Mouse (Mus musculus) adrenal gland, postnatal 25 days (tissue): ENCODE results near the gene Hist1h2bf. TPM values are rescaled to one million over a fixed set of nuclear protein-coding genes. Genes with fewer than 3 reads are reported as not detected.
"Not testable (repeated sequence)": the region's sequence is repeated elsewhere in the genome, so short reads cannot be mapped to it uniquely, and the experiment has no call there.

ENCODE experiments used
- DNase-seq: peaks from one replicate; pipeline ENCODE4 v3.0.0; 2021; ENCODE audit warnings: mixed read lengths
- total RNA-seq: library from RNA; stranded (reverse); gene quantifications from 2 replicates; pipeline ENCODE4 v1.2.3, GENCODE M21; 2021

The Hist1h2bf gene
- total RNA-seq, 1 experiment from 2014 or later = 62.9 TPM

DNA sequence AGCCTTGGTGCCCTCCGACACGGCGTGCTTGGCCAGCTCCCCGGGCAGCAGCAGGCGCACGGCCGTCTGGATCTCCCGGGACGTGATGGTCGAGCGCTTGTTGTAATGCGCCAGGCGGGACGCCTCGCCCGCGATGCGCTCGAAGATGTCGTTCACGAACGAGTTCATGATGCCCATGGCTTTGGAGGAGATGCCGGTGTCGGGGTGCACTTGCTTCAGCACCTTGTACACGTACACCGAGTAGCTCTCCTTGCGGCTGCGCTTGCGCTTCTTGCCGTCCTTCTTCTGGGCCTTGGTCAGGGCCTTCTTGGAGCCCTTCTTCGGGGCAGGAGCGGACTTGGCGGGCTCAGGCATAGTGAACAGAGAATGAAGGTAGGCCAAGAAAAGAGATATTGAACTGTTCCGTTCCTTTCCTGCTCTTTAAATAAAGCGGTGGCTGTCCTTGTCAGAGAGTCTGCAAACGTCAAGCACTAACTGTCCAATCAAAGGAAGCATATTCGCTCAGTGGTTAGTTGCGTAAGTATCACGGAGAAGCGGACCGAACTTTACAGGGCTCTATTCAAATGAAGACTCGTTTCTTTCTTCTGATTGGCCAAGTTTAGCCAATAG is 30.9 kb downstream of the Hist1h2bf start, which contains the start of gene Hist1h2bh:
Hist1h2bh (minus strand) TSS at position 394 of the 609 bp plus-strand sequence.
- peak; percentile 22 for DNase-seq

DNA sequence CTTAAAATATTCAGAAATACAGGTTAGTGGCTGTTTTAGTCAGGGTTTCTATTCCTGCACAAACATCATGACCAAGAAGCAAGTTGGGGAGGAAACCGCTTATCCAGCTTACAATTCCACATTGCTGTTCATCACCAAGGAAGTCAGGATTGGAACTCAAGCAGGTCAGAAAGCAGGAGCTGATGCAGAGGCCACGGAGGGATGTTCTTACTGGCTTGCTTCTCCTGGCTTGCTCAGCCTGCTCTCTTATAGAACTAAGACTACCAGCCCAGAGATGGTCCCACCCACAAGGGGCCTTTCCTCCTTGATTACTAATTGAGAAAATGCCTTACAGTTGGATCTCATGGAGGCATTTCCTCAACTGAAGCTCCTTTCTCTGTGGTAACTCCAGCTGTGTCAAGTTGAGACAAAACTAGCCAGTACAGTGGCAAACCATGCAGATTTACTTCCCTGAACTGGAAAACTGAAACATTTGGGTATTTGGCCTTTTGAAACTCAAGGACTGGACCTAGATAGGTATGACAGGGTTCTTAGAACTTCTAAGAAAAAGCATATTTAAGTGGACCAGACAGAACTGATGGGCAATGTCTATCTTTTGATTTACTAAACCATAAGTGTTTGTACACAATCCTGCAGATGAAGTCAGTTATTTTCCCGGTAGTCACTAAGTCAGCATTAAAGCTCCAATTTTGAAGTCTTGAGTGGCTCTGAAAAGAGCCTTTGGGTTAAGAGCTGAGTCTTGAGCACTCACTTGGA is 31.6 kb downstream of the Hist1h2bf start:
- DNase-seq = not testable (repeated sequence)

DNA sequence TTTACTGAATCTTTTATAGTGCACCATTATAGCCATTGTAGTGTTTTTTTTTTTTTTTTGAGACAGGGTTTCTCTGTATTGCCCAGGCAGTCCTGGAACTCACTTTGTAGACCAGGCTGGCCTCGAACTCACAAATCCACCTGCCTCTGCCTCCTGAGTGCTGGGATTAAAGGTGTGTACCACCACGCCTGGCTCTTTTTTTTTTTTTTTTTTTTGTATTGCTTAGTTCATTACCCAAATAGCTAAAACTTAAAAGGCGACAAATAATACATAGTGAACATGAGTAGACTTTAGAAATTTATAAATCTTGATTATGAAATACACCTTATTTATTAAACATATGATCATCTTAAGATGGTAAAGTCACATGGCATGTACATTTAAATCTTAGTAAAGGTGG is 32.5 kb downstream of the Hist1h2bf start:
- DNase-seq = no peak

DNA sequence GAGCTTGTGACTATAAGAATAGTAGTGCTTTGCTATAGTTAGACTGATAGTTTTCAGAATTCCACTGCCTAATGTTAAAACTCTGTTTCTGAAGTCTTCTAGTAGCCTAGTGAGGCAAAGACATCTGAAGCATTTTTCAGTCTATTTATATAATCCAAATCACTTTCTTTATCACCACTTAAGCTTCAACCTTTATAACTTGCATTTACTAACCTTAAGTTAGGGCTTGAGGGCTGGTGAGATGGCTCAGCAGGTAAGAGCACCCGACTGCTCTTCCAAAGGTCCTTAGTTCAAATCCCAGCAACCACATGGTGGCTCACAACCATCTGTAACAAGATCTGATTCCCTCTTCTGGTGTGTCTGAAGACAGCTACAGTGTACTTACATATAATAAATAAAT is 34.2 kb downstream of the Hist1h2bf start:
- DNase-seq = not testable (repeated sequence)

DNA sequence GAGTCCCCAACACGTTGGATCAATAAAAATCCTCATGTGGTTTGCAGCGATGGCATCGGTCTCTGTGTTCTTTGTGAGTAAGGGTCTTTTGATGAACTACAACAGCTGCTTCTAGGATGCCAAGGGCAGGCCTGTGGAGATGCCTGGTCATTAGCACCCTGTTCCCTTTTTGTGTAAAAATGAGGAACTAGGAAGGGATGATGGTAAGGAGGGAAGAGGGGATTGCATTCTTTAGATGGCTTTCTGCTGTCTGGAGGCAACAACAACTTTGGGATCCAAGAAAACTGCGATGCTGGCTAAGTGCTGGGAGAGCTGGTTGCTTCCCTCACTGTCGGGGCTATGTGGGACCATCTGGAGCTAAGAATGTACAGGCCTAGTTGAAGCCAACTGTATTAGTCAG is 35.7 kb downstream of the Hist1h2bf start:
- DNase-seq = no peak

DNA sequence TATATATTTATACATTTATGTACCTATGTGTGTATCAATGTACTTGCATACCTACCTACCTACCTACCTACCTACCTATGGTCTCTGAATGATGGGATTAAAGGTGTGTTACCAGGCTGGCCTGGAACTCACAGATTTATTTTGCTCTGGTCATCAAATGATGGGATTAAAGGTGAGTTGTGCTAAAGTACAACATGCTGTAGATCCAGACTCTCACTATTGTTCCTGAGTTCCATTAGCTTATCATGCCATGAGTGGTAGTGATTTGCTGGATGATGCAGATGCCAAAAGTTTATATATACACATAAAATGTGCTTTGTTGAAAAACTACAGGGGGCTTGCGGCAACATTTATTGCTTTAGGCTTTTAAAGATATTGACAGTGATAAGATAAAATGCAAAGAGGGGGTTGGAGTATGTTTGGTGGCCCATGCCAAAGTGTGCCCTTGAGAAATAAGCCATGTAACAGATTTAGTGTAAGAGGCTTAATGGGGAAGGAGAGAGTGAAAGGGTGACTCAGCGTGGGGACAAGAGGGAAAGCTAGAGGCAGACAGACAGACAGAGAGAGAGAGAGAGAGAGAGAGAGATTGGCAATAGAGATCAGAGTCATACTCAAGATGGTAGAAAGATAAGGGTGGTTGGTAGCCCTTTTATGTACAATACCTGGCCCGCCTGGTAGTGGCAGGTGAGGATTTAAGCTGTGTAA is 36.8 kb downstream of the Hist1h2bf start:
- DNase-seq = no peak

DNA sequence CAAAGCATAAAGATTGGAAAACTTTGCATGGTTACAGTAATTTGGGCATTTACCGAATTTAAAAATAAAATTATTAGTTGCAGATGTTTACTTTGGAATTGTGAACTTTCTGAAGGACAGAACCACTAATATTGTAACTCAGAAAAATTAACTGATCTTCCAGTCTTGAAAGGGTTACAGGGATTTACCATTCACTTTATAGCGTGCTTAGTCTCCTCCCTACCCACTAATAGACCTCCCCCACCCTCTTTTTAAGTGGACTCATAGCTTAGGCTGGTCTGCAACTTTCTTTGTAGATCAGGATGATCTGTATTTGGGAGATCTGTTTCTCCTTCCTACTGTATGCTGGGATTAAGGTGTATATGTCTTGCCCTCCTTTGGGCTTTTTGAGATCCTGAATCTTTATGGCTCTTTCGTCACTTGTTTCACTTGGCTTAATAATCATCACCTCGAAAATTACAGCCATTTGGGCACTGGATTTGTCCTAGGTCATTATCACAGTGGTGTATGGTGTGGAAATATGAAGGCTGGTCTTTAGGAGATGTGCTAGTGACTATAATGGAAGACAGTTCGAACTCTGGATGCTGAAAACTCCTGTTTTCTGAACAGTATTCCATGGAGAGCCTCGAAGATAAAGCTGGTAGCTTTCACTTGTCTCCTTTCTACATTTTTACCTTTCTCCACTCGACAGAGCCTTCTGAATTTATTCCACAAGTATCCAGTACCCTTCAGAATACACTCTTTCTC is 37.7 kb downstream of the Hist1h2bf start:
- no peak for DNase-seq

DNA sequence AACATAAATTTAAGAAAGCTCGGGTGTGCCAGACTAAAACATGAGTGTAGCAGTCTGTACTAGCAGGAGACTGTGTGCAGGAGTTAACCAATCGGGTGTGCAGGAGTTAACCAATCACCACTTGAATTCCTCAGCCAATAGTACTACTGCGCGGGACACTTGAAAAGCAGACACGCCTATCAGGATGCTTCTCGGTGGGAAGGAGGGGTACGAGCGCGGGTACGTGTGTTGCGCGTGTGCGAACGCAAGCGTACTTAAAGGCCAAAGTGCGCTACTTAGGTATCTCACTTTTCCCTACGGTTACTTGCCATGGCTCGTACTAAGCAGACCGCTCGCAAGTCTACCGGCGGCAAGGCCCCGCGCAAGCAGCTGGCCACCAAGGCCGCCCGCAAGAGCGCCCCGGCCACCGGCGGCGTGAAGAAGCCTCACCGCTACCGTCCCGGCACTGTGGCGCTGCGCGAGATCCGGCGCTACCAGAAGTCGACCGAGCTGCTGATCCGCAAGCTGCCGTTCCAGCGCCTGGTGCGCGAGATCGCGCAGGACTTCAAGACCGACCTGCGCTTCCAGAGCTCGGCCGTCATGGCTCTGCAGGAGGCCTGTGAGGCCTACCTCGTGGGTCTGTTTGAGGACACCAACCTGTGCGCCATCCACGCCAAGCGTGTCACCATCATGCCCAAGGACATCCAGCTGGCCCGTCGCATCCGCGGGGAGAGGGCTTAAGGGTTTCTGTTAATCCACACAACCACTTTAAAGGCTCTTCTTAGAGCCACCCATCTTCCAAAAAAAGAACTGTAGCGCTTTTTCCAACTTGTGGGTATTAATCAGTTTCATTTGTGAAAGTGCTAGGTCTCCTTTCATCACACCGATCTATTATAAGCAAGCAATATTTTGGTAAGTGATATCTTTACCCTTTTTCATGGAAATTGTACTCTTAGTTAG is 38.6 kb downstream of the Hist1h2bf start, which contains the start of gene Hist1h3g:
Hist1h3g (plus strand) TSS at position 286 of the 939 bp plus-strand sequence.
- peak; percentile 78 for DNase-seq

DNA sequence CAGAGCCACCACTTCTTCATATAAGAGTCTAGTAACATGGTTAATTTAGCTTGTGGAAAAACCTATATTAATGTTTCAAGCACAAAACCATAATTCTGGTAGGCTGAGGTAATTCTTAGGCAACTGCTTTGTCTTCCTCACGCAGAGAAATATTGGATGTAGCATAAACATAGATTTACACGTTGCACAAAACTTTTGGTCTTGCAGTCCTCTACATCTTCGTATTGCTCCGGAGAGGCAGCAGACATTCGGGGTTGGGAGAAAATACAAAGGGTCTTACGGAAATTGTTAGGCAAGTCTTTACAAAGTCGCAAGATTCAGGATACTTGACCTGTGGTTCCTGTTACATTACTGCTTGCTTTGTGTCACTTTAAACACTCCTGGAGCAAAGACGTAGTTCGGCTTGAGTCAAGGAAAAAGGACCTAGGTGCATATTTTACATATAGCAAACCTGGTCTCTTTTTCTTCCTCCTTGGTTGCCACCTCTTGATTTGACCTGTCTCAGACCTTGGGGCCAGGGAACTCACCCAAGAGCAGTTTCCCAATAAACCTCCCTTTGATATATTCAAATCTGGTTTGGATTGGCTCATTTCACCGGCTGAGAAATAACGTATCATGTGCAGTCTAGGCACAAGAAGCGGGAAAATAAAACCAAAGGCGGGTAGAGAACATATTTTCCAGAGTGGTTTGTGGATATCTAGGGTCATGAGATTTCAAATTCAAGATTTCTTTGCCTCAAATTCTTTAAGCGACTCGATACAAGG is 39.4 kb downstream of the Hist1h2bf start:
- DNase-seq = no peak

DNA sequence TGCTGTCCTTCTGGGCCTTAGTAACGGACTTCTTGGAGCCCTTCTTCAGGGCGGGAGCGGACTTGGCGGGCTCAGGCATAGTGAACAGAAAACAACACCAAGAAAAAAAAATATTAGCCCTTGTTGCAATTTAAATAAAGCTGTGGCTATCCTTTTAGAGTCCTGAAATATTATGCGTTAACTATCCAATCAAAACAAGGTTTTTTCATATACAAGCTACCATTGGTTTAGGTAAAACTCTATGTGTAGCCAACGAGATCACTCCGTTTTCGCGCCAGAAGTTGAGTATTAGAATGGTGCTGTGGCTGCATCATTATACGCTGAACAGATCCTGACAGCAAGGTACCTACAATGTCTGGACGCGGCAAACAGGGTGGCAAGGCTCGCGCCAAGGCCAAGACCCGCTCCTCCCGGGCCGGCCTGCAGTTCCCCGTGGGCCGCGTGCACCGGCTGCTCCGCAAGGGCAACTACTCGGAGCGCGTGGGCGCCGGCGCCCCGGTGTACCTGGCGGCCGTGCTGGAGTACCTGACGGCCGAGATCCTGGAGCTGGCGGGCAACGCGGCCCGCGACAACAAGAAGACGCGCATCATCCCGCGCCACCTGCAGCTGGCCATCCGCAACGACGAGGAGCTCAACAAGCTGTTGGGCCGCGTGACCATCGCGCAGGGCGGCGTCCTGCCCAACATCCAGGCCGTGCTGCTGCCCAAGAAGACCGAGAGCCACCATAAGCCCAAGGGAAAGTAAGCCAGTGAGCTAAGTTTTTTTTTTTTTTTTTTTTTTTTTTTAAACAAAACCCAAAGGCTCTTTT is 40.2 kb downstream of the Hist1h2bf start, which contains the start of gene Hist1h2af:
Hist1h2af (plus strand) TSS at position 347 of the 808 bp plus-strand sequence.
- peak; percentile 41 for DNase-seq

DNA sequence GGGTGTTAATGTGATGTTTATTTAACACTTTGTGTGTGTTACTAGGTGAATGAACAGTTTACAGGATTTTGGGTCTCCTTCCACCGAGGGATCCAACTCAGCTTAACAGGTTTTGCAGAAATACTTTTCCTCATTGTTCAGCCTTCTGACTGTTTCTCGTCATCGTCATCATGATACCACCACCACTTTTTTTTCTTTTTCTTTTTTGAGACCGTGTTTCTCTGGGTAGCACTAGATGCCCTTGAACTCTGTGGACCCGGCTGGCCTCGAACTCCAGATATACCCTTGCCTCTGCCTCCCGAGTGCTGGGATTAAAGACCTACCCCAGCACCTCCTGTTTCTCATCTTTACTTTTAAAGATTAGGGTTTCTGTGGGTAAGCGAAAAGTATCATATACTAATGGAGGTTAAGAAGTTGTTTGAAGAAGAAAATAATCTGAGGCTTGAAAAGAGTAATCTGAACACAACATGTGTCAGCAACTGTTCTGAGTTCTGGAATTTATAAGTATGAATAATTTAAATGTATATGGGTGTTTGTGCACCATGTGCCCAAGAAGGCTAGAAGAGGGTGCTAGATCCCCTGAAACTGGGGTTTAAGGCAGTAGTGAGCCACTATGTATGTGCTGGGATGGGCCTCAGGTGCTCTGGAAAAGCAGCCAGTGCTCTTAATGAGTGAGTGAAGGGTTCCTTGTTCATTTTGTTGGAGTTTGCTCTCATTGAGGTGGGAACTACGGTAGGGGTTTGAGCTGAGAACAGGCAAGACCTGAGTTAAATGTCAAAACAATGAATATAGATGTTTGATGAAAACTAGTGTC is 41.5 kb downstream of the Hist1h2bf start:
- DNase-seq = no peak

DNA sequence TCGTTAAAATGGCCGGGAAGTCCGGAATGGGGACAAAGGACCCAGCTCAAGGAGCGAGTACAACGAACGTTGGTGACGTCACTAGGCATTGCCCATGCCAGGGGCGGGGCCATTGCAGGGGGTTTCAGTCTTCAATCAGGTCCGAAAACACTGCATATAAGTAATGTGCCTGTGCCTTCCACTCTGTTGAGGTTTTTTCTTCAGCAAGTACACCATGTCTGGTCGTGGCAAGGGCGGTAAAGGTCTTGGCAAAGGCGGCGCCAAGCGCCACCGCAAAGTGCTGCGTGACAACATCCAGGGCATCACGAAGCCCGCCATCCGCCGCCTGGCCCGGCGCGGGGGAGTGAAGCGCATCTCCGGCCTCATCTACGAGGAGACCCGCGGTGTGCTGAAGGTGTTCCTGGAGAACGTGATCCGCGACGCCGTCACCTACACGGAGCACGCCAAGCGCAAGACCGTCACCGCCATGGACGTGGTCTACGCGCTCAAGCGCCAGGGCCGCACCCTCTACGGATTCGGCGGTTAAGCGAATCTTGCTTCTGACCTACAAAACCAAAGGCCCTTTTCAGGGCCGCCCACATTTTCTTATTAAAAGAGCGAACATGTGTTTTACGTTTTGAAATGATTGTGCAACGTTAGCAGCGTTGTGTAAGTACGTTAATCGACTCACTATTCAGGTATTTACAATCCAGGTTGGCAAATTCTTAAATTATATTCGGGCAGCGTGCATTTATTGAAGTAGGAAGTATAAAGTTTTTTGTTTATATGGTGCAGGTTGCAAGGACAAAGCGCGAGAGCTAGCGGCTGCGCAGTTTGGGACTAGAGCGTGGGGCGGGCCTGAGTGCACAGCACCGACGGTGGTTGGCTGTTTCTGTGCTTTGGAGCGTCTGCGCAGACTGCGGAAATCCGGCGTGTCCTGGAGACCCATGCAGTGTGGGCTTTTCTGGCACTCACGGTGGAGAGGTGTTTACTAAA is 42.8 kb downstream of the Hist1h2bf start, which contains the start of gene Hist1h4h:
Hist1h4h (plus strand) TSS at position 150 of the 975 bp plus-strand sequence.
- DNase-seq = peak; percentile 90

DNA sequence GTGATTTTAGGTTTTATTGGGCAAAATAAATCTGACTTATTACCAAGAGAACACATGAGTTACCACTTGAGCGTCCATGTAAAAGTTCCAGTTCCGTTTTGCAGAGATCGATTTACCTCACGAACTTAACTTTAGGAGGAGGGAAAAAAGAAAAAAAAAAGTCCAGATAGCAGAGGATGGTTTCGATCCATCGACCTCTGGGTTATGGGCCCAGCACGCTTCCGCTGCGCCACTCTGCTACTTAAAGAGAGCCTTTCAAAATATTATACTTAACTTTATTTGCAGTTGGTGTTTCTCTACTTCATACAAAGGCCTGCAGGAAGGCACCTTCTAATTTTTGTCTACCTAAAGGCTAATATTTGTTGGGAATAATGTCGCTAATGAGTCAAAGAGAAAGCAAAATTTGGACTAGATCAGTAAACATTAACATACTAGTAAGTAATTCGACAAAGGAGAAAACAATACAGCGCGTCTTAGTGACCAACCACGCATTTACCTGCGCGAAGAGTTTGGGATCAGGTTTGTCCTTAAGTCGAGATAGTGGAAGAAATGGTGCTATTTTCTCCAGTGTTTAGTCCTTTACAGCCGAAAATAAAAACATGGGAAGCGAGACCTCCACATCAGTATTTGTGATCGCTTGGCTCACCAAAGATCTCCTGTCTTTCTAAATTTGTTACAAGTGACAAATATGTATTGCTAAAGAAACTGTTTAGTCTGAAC is 43.7 kb downstream of the Hist1h2bf start:
- DNase-seq = peak; percentile 36

DNA sequence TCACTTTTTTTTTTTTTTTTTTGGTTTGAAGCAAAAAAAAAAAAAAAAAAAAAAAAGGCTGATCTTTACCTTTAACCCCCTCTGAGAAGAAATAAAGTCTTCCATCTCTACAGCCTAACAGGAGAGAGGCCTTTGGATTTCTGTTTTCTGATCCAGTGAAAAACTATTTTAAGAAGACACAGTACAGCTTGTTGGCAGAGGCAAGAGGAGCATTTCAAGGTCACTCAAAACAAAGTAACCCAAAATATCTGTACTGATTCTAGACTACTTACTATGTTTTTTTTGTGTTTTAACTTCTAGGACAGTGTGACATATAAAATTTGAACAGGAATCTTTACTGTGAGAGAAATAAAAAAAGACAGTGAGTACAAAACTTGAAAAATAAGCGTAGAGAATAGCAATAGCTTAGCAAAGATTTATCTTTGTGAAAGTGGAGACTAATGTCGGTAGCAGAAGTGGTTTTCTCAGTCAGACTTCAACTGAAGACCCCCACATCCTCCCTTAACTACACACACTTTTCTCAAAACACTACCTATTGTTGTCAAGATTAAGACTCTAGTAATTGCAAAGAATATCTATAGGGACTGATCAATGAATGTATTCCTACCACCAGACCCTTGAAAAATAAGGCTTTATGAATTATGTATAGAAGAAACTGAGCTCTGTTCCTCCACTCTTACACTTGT is 44.4 kb downstream of the Hist1h2bf start:
- no peak for DNase-seq

DNA sequence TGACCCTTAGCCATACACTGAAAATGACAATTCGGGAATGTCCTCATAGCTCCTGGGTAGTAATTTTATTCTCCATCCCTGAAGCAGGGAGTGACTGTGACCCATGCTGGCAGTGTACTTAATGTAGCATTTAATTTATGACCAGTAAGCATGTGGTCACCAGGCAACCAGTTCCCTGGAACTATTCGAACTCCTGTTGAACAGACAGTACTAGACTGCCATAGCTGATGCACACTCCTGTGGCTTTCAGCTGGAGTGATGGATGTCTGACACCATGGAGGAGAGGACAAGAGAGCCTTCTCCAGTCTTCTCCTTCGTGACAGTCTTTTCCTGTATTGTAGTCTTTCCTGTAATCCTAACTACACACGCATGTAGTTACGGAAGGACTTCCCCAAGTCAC is 45.0 kb downstream of the Hist1h2bf start:
- DNase-seq = no peak

DNA sequence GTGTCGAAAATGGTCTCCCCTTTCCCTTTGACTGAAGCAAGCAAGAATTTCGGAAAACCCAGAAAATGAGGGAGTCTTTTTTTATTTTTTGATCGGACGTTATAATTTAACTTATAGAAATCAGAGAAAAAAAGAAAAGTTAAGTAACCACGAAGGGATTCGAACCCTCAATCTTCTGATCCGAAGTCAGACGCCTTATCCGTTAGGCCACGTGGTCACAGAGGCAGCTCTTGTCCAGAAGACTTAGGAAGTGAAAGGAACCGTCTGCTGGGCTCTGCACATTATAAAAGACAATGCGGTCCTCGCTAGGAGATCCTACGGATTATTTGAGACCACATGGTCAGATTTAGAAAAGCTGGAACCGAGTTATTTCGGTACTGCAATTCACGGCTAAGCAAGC is 47.7 kb downstream of the Hist1h2bf start:
- peak; percentile 89 for DNase-seq
